Mouse (Mus musculus) brain, adult 2 months (tissue): ENCODE results near the gene Zfp12.
"Not testable (repeated sequence)": the region's sequence is repeated elsewhere in the genome, so short reads cannot be mapped to it uniquely, and the experiment has no call there.

Source experiments
- DNase-seq: peaks from one replicate; pipeline ENCODE4 v3.0.0; 2011; ENCODE audit warnings: low read depth, low spot score

Zfp12 gene

GRCm38 (mm10) chr5:143235028-143235693 is at the start of gene Zfp12:
TSS of gene Zfp12 (plus strand) at chr5:143235163.
- peak; percentile 99 for DNase-seq

GRCm38 (mm10) chr5:143188014-143188413 is 46.9 kb upstream of the Zfp12 start:
- not testable (repeated sequence) for DNase-seq

- DNase-seq: no peak
Measured at GRCm38 (mm10) chr5:143192806-143193205, 42.2 kb upstream of the Zfp12 start.

GRCm38 (mm10) chr5:143194747-143195146 is 40.2 kb upstream of the Zfp12 start:
- DNase-seq: not testable (repeated sequence)

- no peak for DNase-seq
Measured at GRCm38 (mm10) chr5:143195166-143195565, 39.8 kb upstream of the Zfp12 start.

- no peak for DNase-seq
Measured at GRCm38 (mm10) chr5:143196506-143196905, 38.5 kb upstream of the Zfp12 start.

- DNase-seq: no peak
Measured at GRCm38 (mm10) chr5:143205015-143205414, 29.9 kb upstream of the Zfp12 start.

- DNase-seq: no peak
Measured at GRCm38 (mm10) chr5:143213832-143214231, 21.1 kb upstream of the Zfp12 start.

GRCm38 (mm10) chr5:143220996-143221395 is 14.0 kb upstream of the Zfp12 start:
- DNase-seq: no peak

GRCm38 (mm10) chr5:143222287-143222686 is 12.7 kb upstream of the Zfp12 start:
- DNase-seq: no peak

- no peak for DNase-seq
Measured at GRCm38 (mm10) chr5:143226790-143227189, 8.2 kb upstream of the Zfp12 start, which contains the start of gene Spdye4a. TSS of gene Spdye4a (minus strand) at chr5:143226890.

GRCm38 (mm10) chr5:143236036-143236435 is 1.1 kb downstream of the Zfp12 start:
- no peak for DNase-seq

GRCm38 (mm10) chr5:143244926-143245325 is 10.0 kb downstream of the Zfp12 start:
- DNase-seq: no peak

GRCm38 (mm10) chr5:143252039-143252438 is 17.1 kb downstream of the Zfp12 start:
- no peak for DNase-seq

- DNase-seq: no peak
Measured at GRCm38 (mm10) chr5:143252791-143253185, 17.8 kb downstream of the Zfp12 start.

GRCm38 (mm10) chr5:143253186-143253880 is 18.4 kb downstream of the Zfp12 start:
- peak; percentile 81 for DNase-seq

GRCm38 (mm10) chr5:143253881-143254486 is 19.0 kb downstream of the Zfp12 start:
- peak; percentile 79 for DNase-seq

- no peak for DNase-seq
Measured at GRCm38 (mm10) chr5:143254487-143255130, 19.6 kb downstream of the Zfp12 start.

- no peak for DNase-seq
Measured at GRCm38 (mm10) chr5:143255131-143255519, 20.2 kb downstream of the Zfp12 start.

GRCm38 (mm10) chr5:143255802-143256201 is 20.8 kb downstream of the Zfp12 start:
- no peak for DNase-seq

GRCm38 (mm10) chr5:143261636-143262035 is 26.7 kb downstream of the Zfp12 start:
- DNase-seq: peak; percentile 82

- DNase-seq: peak; percentile 73
Measured at GRCm38 (mm10) chr5:143264689-143265088, 29.7 kb downstream of the Zfp12 start.
